Mouse (Mus musculus) heart, embryonic 14.5 days (tissue): Measurements from ENCODE around the gene Lurap1. TPM values are rescaled to one million over a fixed set of nuclear protein-coding genes. Genes with fewer than 3 reads are reported as not detected.

Experiments
- ATAC-seq: fragments of 200-750 bp; cut with Nextera tagmentation; 2 replicates; pipeline ENCODE4 v1.8.0; 2017; ENCODE audit warnings: low read depth, moderate TSS enrichment; ENCODE audit not compliant: insufficient number of reproducible peaks, insufficient read depth, low FRiP score
- H3K27ac ChIP-seq, 2 experiments: fragments of 200-500 bp in 1 of 2; fragments of 300-500 bp in 1 of 2; sonication (generic) in 1 of 2; replicated peaks in 1 of 2; 2 replicates each; pipeline ENCODE4 v1.5.1; 2012 to 2014; ENCODE audit warnings: low read depth in 2 of 2, low read length in 2 of 2, control low read depth in 1 of 2, mild to moderate bottlenecking in 1 of 2, mixed read lengths in 1 of 2; ENCODE audit not compliant: control insufficient read depth in 1 of 2, insufficient read depth in 1 of 2
- H3K27me3 ChIP-seq: fragments of 300-500 bp; sonication (generic); 2 replicates; pipeline ENCODE4 v1.6.1; 2014; ENCODE audit warnings: mild to moderate bottlenecking, low read length, control low read depth; ENCODE audit not compliant: control insufficient read depth, insufficient read depth
- H3K36me3 ChIP-seq: fragments of 300-500 bp; sonication (generic); 2 replicates; pipeline ENCODE4 v1.6.1; 2014; ENCODE audit warnings: mild to moderate bottlenecking, control low read depth, low read length, mixed read lengths; ENCODE audit not compliant: control insufficient read depth, insufficient read depth
- H3K4me1 ChIP-seq, 2 experiments: fragments of 200-500 bp in 1 of 2; fragments of 300-500 bp in 1 of 2; sonication (generic) in 1 of 2; 2 replicates each; pipeline ENCODE4 v1.6.1; 2012 to 2014; ENCODE audit warnings: low read length in 2 of 2, control low read depth in 1 of 2, mixed read lengths in 1 of 2; ENCODE audit not compliant: control insufficient read depth in 2 of 2, insufficient read depth in 2 of 2
- H3K4me2 ChIP-seq: fragments of 300-500 bp; sonication (generic); 2 replicates; pipeline ENCODE4 v1.6.1; 2014; ENCODE audit warnings: mild to moderate bottlenecking, low read length
- H3K4me3 ChIP-seq, 2 experiments: fragments of 200-500 bp in 1 of 2; fragments of 300-500 bp in 1 of 2; sonication (generic) in 1 of 2; 2 replicates each; pipeline ENCODE4 v1.5.1; 2012 to 2014; ENCODE audit warnings: low read length in 2 of 2, mild to moderate bottlenecking in 2 of 2, control low read depth in 1 of 2, low read depth in 1 of 2, moderate library complexity in 1 of 2; ENCODE audit not compliant: control insufficient read depth in 1 of 2, insufficient read depth in 1 of 2
- H3K9ac ChIP-seq: fragments of 300-500 bp; sonication (generic); 2 replicates; pipeline ENCODE4 v1.6.1; 2014; ENCODE audit warnings: mild to moderate bottlenecking, low read length
- H3K9me3 ChIP-seq: fragments of 300-500 bp; sonication (generic); 2 replicates; pipeline ENCODE4 v1.6.1; 2016; ENCODE audit warnings: low read length, control low read depth; ENCODE audit not compliant: control insufficient read depth
- WGBS: fragments of 180-500 bp; shearing (Covaris S2); extraction: QIAGEN DNeasy Blood & Tissue Kit; methylation state at CpG from one replicate; pipeline ENCODE4 v1.1.7; 2014; 5-methylcytosine and 5-hydroxymethylcytosine counted together
- polyA plus RNA-seq: library from polyadenylated mRNA; unstranded; fragments of >200 nt; fragmentation: Nextera tagmentation; extraction: Ambion mirVana; gene quantifications from 2 replicates; pipeline ENCODE4 v1.2.1, GENCODE M21; 2014

The Lurap1 gene
- polyA plus RNA-seq, 1 experiment from 2014 or later: 2.7 TPM

GRCm38 (mm10) chr4:116169353-116169672 is 18.2 kb upstream of the Lurap1 start:
- 58% methylated on average over 3 of the region's 3 CpGs for whole genome bisulfite sequencing
- Histone ChIP-seq H3K4me2 (no peak overlapping the region), H3K27me3 (no peaks in the 10 kb centered on the region), H3K27ac (no peak overlapping the region), H3K36me3 (no peaks in the 10 kb centered on the region), H3K4me3 (no peak overlapping the region), H3K4me1 (peaks cover 3 to 8% of the 10 kb centered on the region in 2 experiments), H3K9me3 (no peaks in the 10 kb centered on the region), H3K9ac (no peak overlapping the region)
- no peak for ATAC-seq

- Histone ChIP-seq H3K4me3 (no peak overlapping the region), H3K9me3 (no peaks in the 10 kb centered on the region), H3K27ac (no peak overlapping the region), H3K27me3 (no peaks in the 10 kb centered on the region), H3K36me3 (no peaks in the 10 kb centered on the region), H3K9ac (no peak overlapping the region), H3K4me2 (no peak overlapping the region), H3K4me1 (peaks cover 0 to 5% of the 10 kb centered on the region in 2 experiments; a peak in 1 of 4 replicates)
- WGBS: 62% methylated on average over 8 of the region's 8 CpGs
- no peak for ATAC-seq
These were observed 17.6 kb upstream of the Lurap1 start for GRCm38 (mm10) chr4:116168617-116169352.

GRCm38 (mm10) chr4:116167404-116167803 is 16.3 kb upstream of the Lurap1 start, which contains the start of gene Tspan1:
Tspan1 (minus strand) TSS chr4:116167601.
- H3K9ac ChIP-seq: no peak within 1 kb of the TSS
- H3K27me3 ChIP-seq: no peaks in the 10 kb centered on the region
- H3K4me2 ChIP-seq: no peak within 1 kb of the TSS
- 15% methylated on average over 7 of the region's 7 CpGs for WGBS
- H3K4me3 ChIP-seq: no peak within 1 kb of the TSS
- no peaks in the 10 kb centered on the region for H3K9me3 ChIP-seq
- peaks cover 0 to 5% of the 10 kb centered on the region in 2 experiments; a peak in 1 of 4 replicates for H3K4me1 ChIP-seq
- no peaks in the 10 kb centered on the region for H3K36me3 ChIP-seq
- no peak for ATAC-seq
- H3K27ac ChIP-seq: no peak within 1 kb of the TSS

GRCm38 (mm10) chr4:116165708-116166407 is 14.7 kb upstream of the Lurap1 start:
- no peak for ATAC-seq
- H3K27me3 ChIP-seq: no peaks in the 10 kb centered on the region
- 0 out of 2 replicates have a peak, but pooled peaks cover 2% of the 10 kb centered on the region for H3K36me3 ChIP-seq
- H3K4me3 ChIP-seq: no peak overlapping the region
- no peak overlapping the region for H3K9ac ChIP-seq
- H3K9me3 ChIP-seq: no peaks in the 10 kb centered on the region
- H3K4me1 ChIP-seq: peaks cover 0 to 8% of the 10 kb centered on the region in 2 experiments; a peak in 3 of 4 replicates
- no peak overlapping the region for H3K27ac ChIP-seq
- H3K4me2 ChIP-seq: no peak overlapping the region
- WGBS: 78% methylated on average over 8 of the region's 8 CpGs

- Histone ChIP-seq H3K9ac (no peak overlapping the region), H3K4me2 (no peak overlapping the region), H3K4me3 (no peak overlapping the region), H3K36me3 (peaks cover 8% of the 10 kb centered on the region; the same call in 1 of the 2 replicates), H3K4me1 (peaks cover 4 to 13% of the 10 kb centered on the region in 2 experiments; a peak in 3 of 4 replicates), H3K27ac (no peak overlapping the region), H3K27me3 (no peaks in the 10 kb centered on the region), H3K9me3 (no peaks in the 10 kb centered on the region)
- WGBS: 71% methylated on average over 2 of the region's 2 CpGs
- no peak for ATAC-seq
These were observed 13.8 kb upstream of the Lurap1 start for GRCm38 (mm10) chr4:116164759-116165554.

GRCm38 (mm10) chr4:116162142-116162541 is 11.0 kb upstream of the Lurap1 start:
- Histone ChIP-seq H3K4me1 (peaks cover 4 to 13% of the 10 kb centered on the region in 2 experiments; a peak in 3 of 4 replicates), H3K9me3 (no peaks in the 10 kb centered on the region), H3K4me3 (no peak overlapping the region), H3K36me3 (peaks cover 35% of the 10 kb centered on the region), H3K27ac (no peak overlapping the region), H3K4me2 (no peak overlapping the region), H3K27me3 (no peaks in the 10 kb centered on the region), H3K9ac (no peak overlapping the region)
- no peak for ATAC-seq
- WGBS: 55% methylated on average over 4 of the region's 4 CpGs

- Histone ChIP-seq H3K4me2 (no peak overlapping the region), H3K4me1 (peaks cover 4 to 13% of the 10 kb centered on the region in 2 experiments; a peak in 3 of 4 replicates), H3K9ac (no peak overlapping the region), H3K27ac (peak overlapping the region; percentile 15 to 35; a peak in 3 of 4 replicates), H3K4me3 (no peak overlapping the region), H3K27me3 (no peaks in the 10 kb centered on the region), H3K36me3 (peaks cover 49% of the 10 kb centered on the region), H3K9me3 (no peaks in the 10 kb centered on the region)
- 46% methylated on average over 3 of the region's 3 CpGs for WGBS
- no peak for ATAC-seq
These were observed 9.6 kb upstream of the Lurap1 start for GRCm38 (mm10) chr4:116160769-116161168.
